Mouse (Mus musculus): ENCODE results near the gene Aasdh.

- TF ChIP-seq CTCF (IDR thresholded peaks at IDR 0.05; ENCODE audit: low read depth), result no peak
- TF ChIP-seq EP300 (IDR thresholded peaks at IDR 0.05; ENCODE audit: low read depth), result no peak
Measured at GRCm38 (mm10) chr5:76868693-76869286, 36.5 kb downstream of the Aasdh start.

Data from heart, postnatal 0 days (tissue).